Mouse (Mus musculus) embryo, embryonic 10.5 days (tissue): ENCODE measurements around the gene Bdh1.
"Not testable (repeated sequence)": the region's sequence is repeated elsewhere in the genome, so short reads cannot be mapped to it uniquely, and the experiment has no call there.

Experiments used
- DNase-seq: peaks from one replicate; pipeline ENCODE4 v3.0.0-alpha.2; 2015; ENCODE audit warnings: low spot score

The Bdh1 gene

GRCm38 (mm10) chr16:31422000-31422399, at the start of gene Bdh1:
TSS of gene Bdh1 (plus strand) at chr16:31422280.
- DNase-seq, result no peak

- DNase-seq, result not testable (repeated sequence)
These were observed 49.8 kb upstream of the Bdh1 start for GRCm38 (mm10) chr16:31372316-31372715.

GRCm38 (mm10) chr16:31375877-31376582, 46.0 kb upstream of the Bdh1 start:
- not testable (repeated sequence) for DNase-seq

- not testable (repeated sequence) for DNase-seq
These were observed 33.8 kb upstream of the Bdh1 start for GRCm38 (mm10) chr16:31388269-31388668.

- no peak for DNase-seq
These were observed 22.8 kb upstream of the Bdh1 start for GRCm38 (mm10) chr16:31399231-31399630.

GRCm38 (mm10) chr16:31400908-31401692, 21.0 kb upstream of the Bdh1 start:
- DNase-seq, result no peak

GRCm38 (mm10) chr16:31402096-31402495, 20.0 kb upstream of the Bdh1 start:
- DNase-seq, result peak; percentile 14

GRCm38 (mm10) chr16:31403971-31404370, 18.1 kb upstream of the Bdh1 start:
- DNase-seq, result no peak

GRCm38 (mm10) chr16:31405040-31405439, 17.0 kb upstream of the Bdh1 start:
- no peak for DNase-seq

GRCm38 (mm10) chr16:31407872-31408271, 14.2 kb upstream of the Bdh1 start:
- DNase-seq, result no peak

- no peak for DNase-seq
These were observed 11.1 kb upstream of the Bdh1 start for GRCm38 (mm10) chr16:31410969-31411368.

- DNase-seq, result no peak
These were observed 9.8 kb upstream of the Bdh1 start for GRCm38 (mm10) chr16:31412321-31412720.

GRCm38 (mm10) chr16:31413777-31414176, 8.3 kb upstream of the Bdh1 start:
- no peak for DNase-seq

- DNase-seq, result no peak
These were observed 6.1 kb upstream of the Bdh1 start for GRCm38 (mm10) chr16:31415885-31416450.

GRCm38 (mm10) chr16:31418704-31419103, 3.4 kb upstream of the Bdh1 start:
- no peak for DNase-seq

- no peak for DNase-seq
These were observed 2.6 kb upstream of the Bdh1 start for GRCm38 (mm10) chr16:31419457-31419856.

- no peak for DNase-seq
These were observed 642 bp downstream of the Bdh1 start for GRCm38 (mm10) chr16:31422722-31423121.

- no peak for DNase-seq
These were observed 1.3 kb downstream of the Bdh1 start for GRCm38 (mm10) chr16:31423368-31423767.

GRCm38 (mm10) chr16:31424416-31425187, 2.5 kb downstream of the Bdh1 start:
- no peak for DNase-seq

GRCm38 (mm10) chr16:31425508-31425907, 3.4 kb downstream of the Bdh1 start:
- peak; percentile 81 for DNase-seq

- DNase-seq, result no peak
These were observed 4.5 kb downstream of the Bdh1 start for GRCm38 (mm10) chr16:31426496-31427126.

GRCm38 (mm10) chr16:31428335-31428674, 6.2 kb downstream of the Bdh1 start:
- no peak for DNase-seq
